Mouse (Mus musculus) olfactory bulb, adult 2 months (tissue): ENCODE results near the gene Speer4c.
"Not testable (repeated sequence)": the region's sequence is repeated elsewhere in the genome, so short reads cannot be mapped to it uniquely, and the experiment has no call there.

Source experiments
- CTCF ChIP-seq: fragments of 200-500 bp; IDR thresholded peaks from 2 replicates; pipeline ENCODE4 v1.5.1; 2012; ENCODE audit warnings: low read depth, mild to moderate bottlenecking, low read length, moderate library complexity; ENCODE audit not compliant: insufficient read depth
- POLR2A ChIP-seq: fragments of 200-500 bp; IDR thresholded peaks from 2 replicates; pipeline ENCODE4 v1.6.1; 2012; ENCODE audit warnings: mild to moderate bottlenecking, low read depth, low read length, moderate library complexity; ENCODE audit not compliant: insufficient read depth

GRCm38 (mm10) chr5:15677750-15678149 is 36.3 kb downstream of the Speer4c start:
- TF ChIP-seq CTCF, POLR2A: not testable (repeated sequence)
